Mouse (Mus musculus): ENCODE measurements at regions not wholly inside any gene's neighbourhood (a gene's known extent, or its start where the extent isn't known, plus 50 kb on each side); places are given as distances from the start of the nearest gene placed in this dataset.
"Not testable (repeated sequence)": the region's sequence is repeated elsewhere in the genome, so short reads cannot be mapped to it uniquely, and the experiment has no call there.

GRCm38 (mm10) chr3:9065892-9066291 lies 544.0 kb downstream of the Zfp704 start:
- 81% methylated on average over 5 of the region's 5 CpGs for WGBS
- no peak overlapping the region for H3K4me3 ChIP-seq (ENCODE audit: low read length)
- H3K4me1 ChIP-seq (ENCODE audit: control insufficient read depth, insufficient read depth, low read length), result no peaks in the 10 kb centered on the region
- H3K36me3 ChIP-seq (ENCODE audit: control insufficient read depth, insufficient read depth), result no peaks in the 10 kb centered on the region
- no peak for ATAC-seq (replicated peaks; ENCODE audit: extremely low read depth, insufficient read depth, low FRiP score)
- no peak overlapping the region for H3K27ac ChIP-seq (ENCODE audit: low read length)
- no peak overlapping the region for H3K9ac ChIP-seq (ENCODE audit: low read length)
- no peaks in the 10 kb centered on the region for H3K27me3 ChIP-seq (ENCODE audit: control insufficient read depth, insufficient read depth, low read length)
- H3K9me3 ChIP-seq (replicated peaks; ENCODE audit: control insufficient read depth, low read length), result no peaks in the 10 kb centered on the region
- H3K4me2 ChIP-seq (ENCODE audit: low read depth, low read length), result no peak overlapping the region

GRCm38 (mm10) chr3:9064266-9065031 lies 545.4 kb downstream of the Zfp704 start:
- no peak overlapping the region for H3K27ac ChIP-seq (ENCODE audit: low read length)
- ATAC-seq (replicated peaks; ENCODE audit: extremely low read depth, insufficient read depth, low FRiP score), result no peak
- H3K4me2 ChIP-seq (ENCODE audit: low read depth, low read length), result no peak overlapping the region
- H3K9me3 ChIP-seq (replicated peaks; ENCODE audit: control insufficient read depth, low read length), result no peaks in the 10 kb centered on the region
- no peak overlapping the region for H3K9ac ChIP-seq (ENCODE audit: low read length)
- no peaks in the 10 kb centered on the region for H3K4me1 ChIP-seq (ENCODE audit: control insufficient read depth, insufficient read depth, low read length)
- H3K27me3 ChIP-seq (ENCODE audit: control insufficient read depth, insufficient read depth, low read length), result no peaks in the 10 kb centered on the region
- H3K4me3 ChIP-seq (ENCODE audit: low read length), result no peak overlapping the region
- no peaks in the 10 kb centered on the region for H3K36me3 ChIP-seq (ENCODE audit: control insufficient read depth, insufficient read depth)
- 41% methylated on average over 15 of the region's 15 CpGs for WGBS

GRCm38 (mm10) chr3:9063662-9064061 lies 546.2 kb downstream of the Zfp704 start:
- 83% methylated on average over 5 of the region's 5 CpGs for WGBS
- H3K9ac ChIP-seq (ENCODE audit: low read length), result no peak overlapping the region
- no peak for ATAC-seq (replicated peaks; ENCODE audit: extremely low read depth, insufficient read depth, low FRiP score)
- no peaks in the 10 kb centered on the region for H3K4me1 ChIP-seq (ENCODE audit: control insufficient read depth, insufficient read depth, low read length)
- H3K9me3 ChIP-seq (replicated peaks; ENCODE audit: control insufficient read depth, low read length), result no peaks in the 10 kb centered on the region
- H3K36me3 ChIP-seq (ENCODE audit: control insufficient read depth, insufficient read depth), result no peaks in the 10 kb centered on the region
- H3K4me3 ChIP-seq (ENCODE audit: low read length), result no peak overlapping the region
- no peak overlapping the region for H3K4me2 ChIP-seq (ENCODE audit: low read depth, low read length)
- no peak overlapping the region for H3K27ac ChIP-seq (ENCODE audit: low read length)
- no peaks in the 10 kb centered on the region for H3K27me3 ChIP-seq (ENCODE audit: control insufficient read depth, insufficient read depth, low read length)

GRCm38 (mm10) chr3:9061396-9061795 lies 548.5 kb downstream of the Zfp704 start:
- no peak overlapping the region for H3K4me3 ChIP-seq (ENCODE audit: low read length)
- ATAC-seq (replicated peaks; ENCODE audit: extremely low read depth, insufficient read depth, low FRiP score), result no peak
- H3K27ac ChIP-seq (ENCODE audit: low read length), result no peak overlapping the region
- no peaks in the 10 kb centered on the region for H3K36me3 ChIP-seq (ENCODE audit: control insufficient read depth, insufficient read depth)
- no peaks in the 10 kb centered on the region for H3K9me3 ChIP-seq (replicated peaks; ENCODE audit: control insufficient read depth, low read length)
- no peak overlapping the region for H3K9ac ChIP-seq (ENCODE audit: low read length)
- WGBS, result 82% methylated on average over 2 of the region's 2 CpGs
- H3K27me3 ChIP-seq (ENCODE audit: control insufficient read depth, insufficient read depth, low read length), result no peaks in the 10 kb centered on the region
- H3K4me1 ChIP-seq (ENCODE audit: control insufficient read depth, insufficient read depth, low read length), result no peaks in the 10 kb centered on the region
- H3K4me2 ChIP-seq (ENCODE audit: low read depth, low read length), result no peak overlapping the region

GRCm38 (mm10) chr3:9057703-9058102 lies 552.2 kb downstream of the Zfp704 start:
- H3K9ac ChIP-seq (ENCODE audit: low read length); H3K27ac ChIP-seq (ENCODE audit: low read length); H3K4me2 ChIP-seq (ENCODE audit: low read depth, low read length); H3K36me3 ChIP-seq (ENCODE audit: control insufficient read depth, insufficient read depth); H3K9me3 ChIP-seq (replicated peaks; ENCODE audit: control insufficient read depth, low read length); ATAC-seq (replicated peaks; ENCODE audit: extremely low read depth, insufficient read depth, low FRiP score); H3K27me3 ChIP-seq (ENCODE audit: control insufficient read depth, insufficient read depth, low read length); H3K4me1 ChIP-seq (ENCODE audit: control insufficient read depth, insufficient read depth, low read length); H3K4me3 ChIP-seq (ENCODE audit: low read length): not testable (repeated sequence)
- WGBS, result 64% methylated on average over 3 of the region's 3 CpGs

DNA sequence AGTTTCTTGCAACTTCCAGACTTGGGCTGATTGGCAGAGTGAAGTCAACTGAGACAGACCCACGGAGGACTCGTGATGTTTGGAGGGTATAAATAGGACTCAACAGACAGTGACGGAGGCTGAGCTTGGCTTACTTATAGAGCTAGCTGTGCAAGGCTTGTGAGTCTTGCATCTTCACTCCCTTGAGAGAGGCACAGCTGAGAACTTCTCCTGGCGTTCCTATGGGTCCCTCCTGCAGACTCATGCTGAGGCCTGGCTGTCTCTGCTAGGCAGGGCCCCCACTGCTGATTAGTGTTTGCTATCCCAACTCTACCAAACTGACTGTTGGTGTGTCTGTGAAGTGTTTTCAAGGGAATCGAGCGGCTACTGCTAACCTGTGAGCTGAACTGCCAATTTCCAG lies 553.0 kb downstream of the Zfp704 start:
- no peaks in the 10 kb centered on the region for H3K27me3 ChIP-seq (ENCODE audit: control insufficient read depth, insufficient read depth, low read length)
- no peaks in the 10 kb centered on the region for H3K36me3 ChIP-seq (ENCODE audit: control insufficient read depth, insufficient read depth)
- no peak overlapping the region for H3K27ac ChIP-seq (ENCODE audit: low read length)
- H3K4me3 ChIP-seq (ENCODE audit: low read length), result no peak overlapping the region
- H3K4me2 ChIP-seq (ENCODE audit: low read depth, low read length), result no peak overlapping the region
- no peaks in the 10 kb centered on the region for H3K4me1 ChIP-seq (ENCODE audit: control insufficient read depth, insufficient read depth, low read length)
- no peak for ATAC-seq (replicated peaks; ENCODE audit: extremely low read depth, insufficient read depth, low FRiP score)
- WGBS, result 64% methylated on average over 6 of the region's 6 CpGs
- H3K9ac ChIP-seq (ENCODE audit: low read length), result no peak overlapping the region
- H3K9me3 ChIP-seq (replicated peaks; ENCODE audit: control insufficient read depth, low read length), result no peaks in the 10 kb centered on the region

GRCm38 (mm10) chr3:9055780-9056179 lies 554.1 kb downstream of the Zfp704 start:
- H3K9me3 ChIP-seq (replicated peaks; ENCODE audit: control insufficient read depth, low read length), result no peaks in the 10 kb centered on the region
- no peaks in the 10 kb centered on the region for H3K27me3 ChIP-seq (ENCODE audit: control insufficient read depth, insufficient read depth, low read length)
- H3K4me3 ChIP-seq (ENCODE audit: low read length), result no peak overlapping the region
- no peak overlapping the region for H3K27ac ChIP-seq (ENCODE audit: low read length)
- WGBS, result 67% methylated on average over 6 of the region's 6 CpGs
- no peaks in the 10 kb centered on the region for H3K36me3 ChIP-seq (ENCODE audit: control insufficient read depth, insufficient read depth)
- no peak for ATAC-seq (replicated peaks; ENCODE audit: extremely low read depth, insufficient read depth, low FRiP score)
- no peak overlapping the region for H3K9ac ChIP-seq (ENCODE audit: low read length)
- no peaks in the 10 kb centered on the region for H3K4me1 ChIP-seq (ENCODE audit: control insufficient read depth, insufficient read depth, low read length)
- no peak overlapping the region for H3K4me2 ChIP-seq (ENCODE audit: low read depth, low read length)
